Mouse (Mus musculus): ENCODE data around the gene Syngr2. TPM values are rescaled to one million over a fixed set of nuclear protein-coding genes. Genes with fewer than 3 reads are reported as not detected.
A peak's percentile ranks its signal among the peaks of the same experiment; 100 is the strongest.
"Not testable (repeated sequence)": the region's sequence is repeated elsewhere in the genome, so short reads cannot be mapped to it uniquely, and the experiment has no call there.

The Syngr2 gene
- total RNA-seq, 4 experiments from 2014 or later: 123 to 137 (median 131) TPM

DNA sequence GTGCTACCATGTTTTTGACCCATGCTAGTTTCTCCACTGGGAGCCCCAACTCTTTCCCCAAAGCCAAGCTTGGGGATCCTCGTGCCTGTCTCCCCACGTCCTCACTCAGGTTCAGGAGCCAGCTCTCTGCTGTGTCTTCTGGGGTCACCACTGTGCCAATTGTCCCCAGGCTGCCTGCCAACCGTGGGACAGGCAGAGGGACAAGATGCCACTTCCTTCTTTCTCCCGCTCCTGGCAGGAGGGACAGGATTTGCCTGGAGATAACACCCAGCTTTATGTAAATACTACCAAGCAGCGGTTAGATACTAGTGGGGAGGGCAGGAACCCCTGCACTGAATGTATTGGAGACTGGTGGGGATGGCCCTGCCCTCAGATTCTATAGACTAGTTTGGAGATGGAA is 4.4 kb downstream of the Syngr2 start:
- DNase-seq (ENCODE audit: low spot score): no peak

DNA sequence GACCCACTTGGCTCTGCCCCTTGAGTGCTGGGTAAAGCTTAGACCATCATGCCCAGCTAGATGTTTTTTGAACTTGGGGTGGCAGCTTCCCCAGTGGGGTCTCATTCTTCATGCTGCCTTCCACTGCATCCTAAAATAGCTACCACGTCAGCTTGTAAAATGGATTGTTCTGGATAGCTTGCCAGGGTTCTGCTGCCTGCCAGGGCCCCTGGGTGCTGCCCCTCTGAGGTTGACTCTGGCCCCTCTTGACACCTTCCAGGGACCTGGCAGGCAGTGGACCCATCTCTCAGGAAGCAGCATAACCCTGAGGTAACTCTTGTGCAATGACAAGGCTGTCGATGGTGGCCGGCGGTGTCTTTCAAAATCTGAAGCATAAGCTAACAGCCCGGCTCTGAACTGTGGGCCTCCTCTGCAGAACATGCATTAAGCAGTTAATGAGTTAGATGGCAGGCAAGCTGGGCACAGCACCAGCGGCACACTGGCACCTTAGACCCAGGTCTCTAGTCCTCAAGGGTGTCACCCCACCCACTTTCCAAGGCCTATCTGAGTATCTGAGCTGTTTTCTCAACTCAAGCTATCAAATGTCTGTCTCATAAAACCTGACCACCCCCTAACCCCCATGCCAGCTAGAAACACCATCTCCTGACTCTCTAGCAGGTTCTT is 5.4 kb downstream of the Syngr2 start:
- no peak for DNase-seq (ENCODE audit: low spot score)

DNA sequence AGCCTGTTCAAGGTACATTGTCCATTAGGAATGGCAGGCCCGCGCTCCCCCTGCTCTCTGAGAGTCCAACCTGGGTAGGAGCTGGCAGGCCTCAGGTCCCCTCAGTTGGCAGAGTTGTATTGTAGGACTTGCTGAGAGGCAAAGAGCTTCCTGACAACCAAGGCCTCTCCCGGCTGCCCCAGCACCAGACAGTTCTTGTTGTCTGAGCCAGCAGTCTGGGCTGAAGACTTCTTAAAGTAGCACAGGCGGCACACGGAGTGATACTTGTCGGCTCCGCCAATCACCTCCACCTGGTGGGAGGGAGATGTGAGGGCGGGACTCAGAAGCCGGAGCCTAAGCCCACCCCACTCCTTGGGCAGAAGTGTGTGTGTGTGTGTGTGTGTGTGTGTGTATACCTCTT is 6.4 kb downstream of the Syngr2 start:
- not testable (repeated sequence) for DNase-seq (ENCODE audit: low spot score)

GRCm38 (mm10) chr11:117816389-117816996 is 7.0 kb downstream of the Syngr2 start:
- DNase-seq (ENCODE audit: low spot score): no peak

GRCm38 (mm10) chr11:117819095-117819494 is 9.6 kb downstream of the Syngr2 start:
- peak; percentile 74 for DNase-seq (ENCODE audit: low spot score)

- no peak for DNase-seq (ENCODE audit: low spot score)
Observed at GRCm38 (mm10) chr11:117820173-117820572, 10.7 kb downstream of the Syngr2 start.

- no peak for DNase-seq (ENCODE audit: low spot score)
Observed at GRCm38 (mm10) chr11:117821868-117822267, 12.4 kb downstream of the Syngr2 start.

- no peak for DNase-seq (ENCODE audit: low spot score)
Observed at GRCm38 (mm10) chr11:117822728-117823241, 13.3 kb downstream of the Syngr2 start.

DNA sequence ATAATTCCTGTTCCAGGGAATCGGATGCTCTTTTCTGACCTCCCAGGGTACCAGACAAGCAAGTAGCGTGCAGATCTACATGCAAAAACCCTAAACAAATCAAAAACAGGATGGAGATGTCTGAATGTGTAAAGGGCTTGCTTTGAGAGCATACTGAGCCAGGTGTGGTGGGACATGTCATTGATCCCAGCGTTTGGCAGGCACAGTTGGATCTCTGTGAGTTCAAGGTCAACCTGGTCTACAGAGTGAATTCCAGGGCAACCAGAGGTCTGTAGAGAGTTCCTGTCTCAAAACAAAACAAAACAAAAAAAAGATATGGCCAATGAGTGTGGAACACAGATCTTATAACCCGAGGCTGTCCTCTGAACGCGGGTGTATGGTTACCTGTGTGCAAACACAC is 13.9 kb downstream of the Syngr2 start:
- DNase-seq (ENCODE audit: low spot score): no peak

DNA sequence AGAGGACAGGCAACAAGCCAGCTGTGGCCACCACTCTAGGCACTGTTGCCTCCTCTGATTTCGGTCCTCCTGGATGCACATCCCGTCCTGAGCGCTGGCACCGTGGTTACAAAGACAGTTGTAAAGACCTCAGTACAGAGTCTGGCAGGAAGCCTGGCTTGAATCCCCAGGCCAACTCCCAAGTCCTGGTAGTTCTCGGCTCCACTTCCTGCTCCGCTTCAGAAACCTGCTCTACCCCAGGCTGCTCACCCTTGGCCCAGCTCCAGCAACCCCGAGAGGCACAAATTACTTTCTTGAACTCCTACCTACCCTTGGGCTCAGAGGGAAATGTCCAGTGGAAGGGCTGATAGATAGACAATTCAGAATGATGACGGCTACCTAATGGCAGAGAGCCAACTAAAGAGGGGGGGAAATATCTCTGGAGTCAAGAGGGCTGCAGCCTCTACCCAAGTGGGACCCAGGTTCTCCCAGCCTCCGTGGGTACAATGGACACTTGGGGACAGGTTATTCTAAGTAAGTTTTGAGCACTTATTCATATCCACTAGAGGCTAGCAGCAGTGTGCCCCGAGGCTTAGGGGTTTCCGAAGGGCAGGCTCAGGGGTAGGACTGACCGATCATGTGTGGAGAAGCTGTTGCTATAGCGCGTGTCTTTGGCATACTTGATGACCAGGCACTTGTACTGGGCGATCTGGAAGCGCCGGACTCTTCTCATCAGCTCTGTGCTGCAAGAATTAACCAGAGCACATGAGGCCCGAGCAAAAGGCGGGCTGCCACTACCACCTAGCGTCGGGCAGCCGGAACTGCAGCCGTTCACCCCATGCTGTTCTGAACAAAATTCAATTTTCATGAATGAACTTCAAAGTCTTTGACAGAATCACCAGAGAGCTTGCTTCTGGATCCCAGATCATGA is 14.8 kb downstream of the Syngr2 start:
- DNase-seq (ENCODE audit: low spot score): peak; percentile 81

- peak; percentile 66 for DNase-seq (ENCODE audit: low spot score)
Observed at GRCm38 (mm10) chr11:117825333-117826101, 16.0 kb downstream of the Syngr2 start, which contains the start of the genes Afmid and Tk1. Gene Afmid (plus strand): TSS chr11:117825924. Gene Tk1 (minus strand): TSS chr11:117826092.

- no peak for DNase-seq (ENCODE audit: low spot score)
Observed at GRCm38 (mm10) chr11:117826164-117826563, 16.7 kb downstream of the Syngr2 start.

DNA sequence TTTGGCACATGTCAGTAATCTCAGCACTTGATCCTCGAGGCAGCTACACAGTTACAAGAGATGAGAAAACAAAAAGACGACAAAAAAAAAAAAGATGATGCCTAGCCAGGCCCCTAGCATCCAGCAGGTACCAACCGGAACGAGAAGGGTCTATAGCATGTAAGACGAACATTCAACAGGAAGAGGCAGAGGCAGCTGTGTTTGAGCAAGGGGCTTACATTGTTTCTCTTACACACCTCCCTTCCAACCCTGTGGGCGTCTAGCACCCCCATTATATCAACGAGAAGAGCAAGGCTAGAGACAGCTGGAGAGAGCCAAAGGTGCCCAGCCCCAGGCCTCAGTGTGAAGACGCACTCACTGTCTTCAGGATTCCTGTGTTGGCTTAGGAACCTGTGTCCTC is 17.4 kb downstream of the Syngr2 start:
- no peak for DNase-seq (ENCODE audit: low spot score)

GRCm38 (mm10) chr11:117827386-117827785 is 17.9 kb downstream of the Syngr2 start:
- DNase-seq (ENCODE audit: low spot score): no peak

DNA sequence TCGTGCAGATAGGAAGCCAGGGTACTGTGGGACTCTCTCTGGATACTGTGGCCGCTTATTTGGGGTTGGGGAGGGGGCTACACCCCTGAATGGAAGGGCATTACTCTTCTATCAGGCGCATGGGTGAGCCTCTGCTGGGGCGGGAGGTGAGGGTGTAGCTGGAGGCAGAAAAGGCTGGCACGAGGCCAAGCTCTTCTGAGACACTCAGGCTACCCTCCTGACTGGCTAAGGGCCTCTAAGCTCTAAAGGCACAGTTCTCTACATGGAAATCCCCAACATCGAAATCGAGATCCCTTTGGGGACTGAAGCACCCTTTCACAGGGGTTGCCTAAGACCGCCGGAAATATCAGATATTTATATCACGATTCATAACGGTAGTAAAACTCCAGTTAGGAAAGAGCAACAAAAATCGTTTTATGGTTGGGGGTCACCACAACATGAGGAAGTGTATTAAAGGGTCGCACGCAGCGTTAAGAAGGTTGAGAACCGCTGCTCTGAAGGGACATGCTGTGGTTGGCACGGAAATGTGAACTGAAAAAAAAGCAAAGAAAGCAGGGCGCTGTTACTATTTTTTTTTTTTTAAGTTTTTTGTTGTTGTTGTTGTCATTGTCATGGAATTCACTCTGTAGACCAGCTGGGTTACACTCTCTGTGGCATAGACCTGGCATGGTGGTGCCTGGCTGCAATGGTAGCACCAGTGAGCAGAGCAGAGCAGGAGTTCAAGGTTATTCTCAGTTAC is 18.9 kb downstream of the Syngr2 start:
- DNase-seq (ENCODE audit: low spot score): no peak

- DNase-seq (ENCODE audit: low spot score): peak; percentile 72
Observed at GRCm38 (mm10) chr11:117828888-117829604, 19.6 kb downstream of the Syngr2 start.

- DNase-seq (ENCODE audit: low spot score): no peak
Observed at GRCm38 (mm10) chr11:117829671-117830215, 20.3 kb downstream of the Syngr2 start.

DNA sequence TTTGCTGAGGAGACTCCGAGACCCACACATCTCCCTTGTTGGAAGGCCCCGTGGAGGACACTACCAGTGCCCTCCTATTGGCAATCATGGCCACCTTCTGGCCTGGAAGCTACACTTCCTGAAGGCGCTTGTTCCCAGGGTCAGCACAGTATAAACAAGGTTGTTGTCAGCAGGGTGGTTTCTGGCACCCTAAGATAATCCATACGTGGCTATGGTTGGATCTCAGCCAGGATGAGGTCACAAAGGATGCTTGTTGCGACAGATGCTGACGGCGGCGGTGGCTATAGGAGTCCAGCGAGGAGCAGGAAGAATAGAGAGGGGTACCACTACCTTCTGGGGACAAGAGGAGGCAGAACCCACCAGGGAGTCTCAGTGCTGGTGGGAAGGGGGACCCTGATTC is 20.9 kb downstream of the Syngr2 start:
- DNase-seq (ENCODE audit: low spot score): no peak

DNA sequence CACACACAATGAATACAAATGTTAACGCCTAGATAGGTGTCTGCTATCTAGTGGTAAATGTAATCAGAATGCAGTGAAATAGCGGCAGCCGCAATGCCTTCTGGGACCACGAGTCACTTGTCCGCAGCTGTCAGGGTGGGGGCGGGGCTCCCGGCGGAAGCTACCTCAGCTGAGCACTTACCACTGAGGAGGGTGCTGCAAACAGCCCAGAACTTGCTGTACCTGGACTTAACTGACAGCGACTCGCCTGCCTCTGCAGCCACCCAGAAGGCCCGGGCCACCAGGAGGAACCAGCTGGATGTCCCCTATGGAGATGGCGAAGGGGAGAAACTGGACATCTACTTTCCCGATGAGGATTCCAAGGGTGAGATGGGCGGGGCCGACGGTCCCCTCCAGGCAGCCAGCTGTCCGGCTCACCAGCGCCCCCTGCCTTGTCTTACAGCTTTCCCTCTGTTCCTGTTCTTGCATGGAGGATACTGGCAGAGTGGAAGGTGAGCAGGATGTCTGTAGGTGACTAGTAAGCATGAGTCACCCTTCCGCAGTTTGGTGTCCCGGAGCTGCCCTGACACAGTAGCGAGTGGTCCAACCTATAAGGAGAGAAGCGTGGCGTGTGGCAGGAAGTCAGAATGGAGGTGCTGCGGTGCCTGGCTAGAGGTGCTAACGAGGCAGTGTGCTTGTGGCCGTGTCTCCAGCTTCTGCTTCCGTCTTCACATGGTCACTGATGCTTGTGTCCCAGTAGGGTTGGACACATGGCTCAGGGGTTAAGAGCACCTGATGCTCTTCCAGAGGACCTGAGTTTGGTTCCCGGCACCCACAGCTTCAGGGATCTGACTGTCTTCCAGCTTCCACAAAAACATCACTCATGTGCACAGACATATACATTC is 22.9 kb downstream of the Syngr2 start:
- DNase-seq (ENCODE audit: low spot score): peak; percentile 68
